Mouse (Mus musculus) midbrain, embryonic 12.5 days (tissue): ENCODE measurements around the gene Rprd1b. TPM values are rescaled to one million over a fixed set of nuclear protein-coding genes. Genes with fewer than 3 reads are reported as not detected.

Experiments used
- ATAC-seq: fragments of 200-750 bp; cut with Nextera tagmentation; 2 replicates; pipeline ENCODE4 v1.8.0; 2017; ENCODE audit warnings: low read depth, moderate TSS enrichment, moderate library complexity; ENCODE audit not compliant: low FRiP score
- H3K27ac ChIP-seq: fragments of 300-500 bp; sonication (generic); replicated peaks from 2 replicates; pipeline ENCODE4 v1.5.1; 2016; ENCODE audit warnings: mild to moderate bottlenecking
- H3K27me3 ChIP-seq: fragments of 300-500 bp; sonication (generic); 2 replicates; pipeline ENCODE4 v1.6.1; 2016; ENCODE audit warnings: mild to moderate bottlenecking
- H3K36me3 ChIP-seq: fragments of 300-500 bp; sonication (generic); 2 replicates; pipeline ENCODE4 v1.6.1; 2016
- H3K4me1 ChIP-seq: fragments of 300-500 bp; sonication (generic); 2 replicates; pipeline ENCODE4 v1.6.1; 2016
- H3K4me2 ChIP-seq: fragments of 300-500 bp; sonication (generic); replicated peaks from 2 replicates; pipeline ENCODE4 v1.6.1; 2016; ENCODE audit warnings: mild to moderate bottlenecking, moderate library complexity
- H3K4me3 ChIP-seq: fragments of 300-500 bp; sonication (generic); 2 replicates; pipeline ENCODE4 v1.5.1; 2016; ENCODE audit warnings: mild to moderate bottlenecking
- H3K9ac ChIP-seq: fragments of 300-500 bp; sonication (generic); replicated peaks from 2 replicates; pipeline ENCODE4 v1.6.1; 2016; ENCODE audit warnings: mild to moderate bottlenecking, moderate library complexity
- H3K9me3 ChIP-seq: fragments of 300-500 bp; sonication (generic); 2 replicates; pipeline ENCODE4 v1.6.1; 2016; ENCODE audit warnings: mild to moderate bottlenecking
- whole genome bisulfite sequencing: fragments of 180-500 bp; shearing (Covaris S2); methylation state at CpG from one replicate; pipeline ENCODE4 v1.1.7; 2016; 5-methylcytosine and 5-hydroxymethylcytosine counted together
- polyA plus RNA-seq: library from polyadenylated mRNA; unstranded; fragments of >200 nt; fragmentation: Nextera tagmentation; extraction: Ambion mirVana; gene quantifications from 2 replicates; pipeline ENCODE4 v1.2.1, GENCODE M21; 2016

Gene Rprd1b
- polyA plus RNA-seq, 1 experiment from 2014 or later = 57.9 TPM

- Histone ChIP-seq H3K4me2 (no peak overlapping the region), H3K27me3 (no peaks in the 10 kb centered on the region), H3K27ac (no peak overlapping the region), H3K36me3 (no peaks in the 10 kb centered on the region), H3K9ac (no peak overlapping the region), H3K4me1 (no peaks in the 10 kb centered on the region), H3K9me3 (no peaks in the 10 kb centered on the region), H3K4me3 (no peak overlapping the region)
- 74% methylated on average over 5 of the region's 5 CpGs for WGBS
- no peak for ATAC-seq
These were observed 86.6 kb downstream of the Rprd1b start for GRCm38 (mm10) chr2:158114931-158115330.

- ATAC-seq = no peak
- Histone ChIP-seq H3K27ac (no peak overlapping the region), H3K36me3 (no peaks in the 10 kb centered on the region), H3K4me2 (no peak overlapping the region), H3K4me1 (no peaks in the 10 kb centered on the region), H3K9ac (no peak overlapping the region), H3K27me3 (no peaks in the 10 kb centered on the region), H3K9me3 (no peaks in the 10 kb centered on the region), H3K4me3 (no peak overlapping the region)
- whole genome bisulfite sequencing = 87% methylated on average over 3 of the region's 3 CpGs
These were observed 87.6 kb downstream of the Rprd1b start for GRCm38 (mm10) chr2:158115838-158116453.

GRCm38 (mm10) chr2:158116653-158117052 lies 88.4 kb downstream of the Rprd1b start:
- H3K36me3 ChIP-seq = no peaks in the 10 kb centered on the region
- no peak overlapping the region for H3K4me2 ChIP-seq
- no peak for ATAC-seq
- 67% methylated on average over 6 of the region's 6 CpGs for WGBS
- H3K4me1 ChIP-seq = 0 out of 2 replicates have a peak, but pooled peaks cover 3% of the 10 kb centered on the region
- H3K4me3 ChIP-seq = no peak overlapping the region
- no peaks in the 10 kb centered on the region for H3K9me3 ChIP-seq
- H3K27me3 ChIP-seq = no peaks in the 10 kb centered on the region
- H3K27ac ChIP-seq = no peak overlapping the region
- H3K9ac ChIP-seq = no peak overlapping the region

- Histone ChIP-seq H3K27me3 (no peaks in the 10 kb centered on the region), H3K27ac (no peak overlapping the region), H3K36me3 (no peaks in the 10 kb centered on the region), H3K9ac (no peak overlapping the region), H3K4me1 (0 out of 2 replicates have a peak, but pooled peaks cover 5% of the 10 kb centered on the region), H3K9me3 (no peaks in the 10 kb centered on the region), H3K4me2 (no peak overlapping the region), H3K4me3 (no peak overlapping the region)
- 80% methylated on average over 4 of the region's 4 CpGs for whole genome bisulfite sequencing
- no peak for ATAC-seq
These were observed 90.8 kb downstream of the Rprd1b start for GRCm38 (mm10) chr2:158119145-158119544.

- no peak for ATAC-seq
- 86% methylated on average over 8 of the region's 8 CpGs for WGBS
These were observed 91.9 kb downstream of the Rprd1b start for GRCm38 (mm10) chr2:158120211-158120610.

GRCm38 (mm10) chr2:158120868-158121267 lies 92.6 kb downstream of the Rprd1b start:
- no peak overlapping the region for H3K27ac ChIP-seq
- 86% methylated on average over 3 of the region's 3 CpGs for WGBS
- H3K9ac ChIP-seq = no peak overlapping the region
- no peak overlapping the region for H3K4me3 ChIP-seq
- H3K4me1 ChIP-seq = 0 out of 2 replicates have a peak, but pooled peaks cover 5% of the 10 kb centered on the region
- no peaks in the 10 kb centered on the region for H3K27me3 ChIP-seq
- no peaks in the 10 kb centered on the region for H3K36me3 ChIP-seq
- no peaks in the 10 kb centered on the region for H3K9me3 ChIP-seq
- ATAC-seq = no peak
- no peak overlapping the region for H3K4me2 ChIP-seq

More at GRCm38 (mm10) chr2:158120211-158120610, 91.9 kb downstream of the Rprd1b start:
- no peak overlapping the region for H3K27ac ChIP-seq
- H3K4me1 ChIP-seq = 0 out of 2 replicates have a peak, but pooled peaks cover 5% of the 10 kb centered on the region
- no peak overlapping the region for H3K4me2 ChIP-seq
- no peak overlapping the region for H3K4me3 ChIP-seq
- H3K9ac ChIP-seq = no peak overlapping the region
- no peaks in the 10 kb centered on the region for H3K36me3 ChIP-seq
- H3K9me3 ChIP-seq = no peaks in the 10 kb centered on the region
- H3K27me3 ChIP-seq = no peaks in the 10 kb centered on the region

DNA sequence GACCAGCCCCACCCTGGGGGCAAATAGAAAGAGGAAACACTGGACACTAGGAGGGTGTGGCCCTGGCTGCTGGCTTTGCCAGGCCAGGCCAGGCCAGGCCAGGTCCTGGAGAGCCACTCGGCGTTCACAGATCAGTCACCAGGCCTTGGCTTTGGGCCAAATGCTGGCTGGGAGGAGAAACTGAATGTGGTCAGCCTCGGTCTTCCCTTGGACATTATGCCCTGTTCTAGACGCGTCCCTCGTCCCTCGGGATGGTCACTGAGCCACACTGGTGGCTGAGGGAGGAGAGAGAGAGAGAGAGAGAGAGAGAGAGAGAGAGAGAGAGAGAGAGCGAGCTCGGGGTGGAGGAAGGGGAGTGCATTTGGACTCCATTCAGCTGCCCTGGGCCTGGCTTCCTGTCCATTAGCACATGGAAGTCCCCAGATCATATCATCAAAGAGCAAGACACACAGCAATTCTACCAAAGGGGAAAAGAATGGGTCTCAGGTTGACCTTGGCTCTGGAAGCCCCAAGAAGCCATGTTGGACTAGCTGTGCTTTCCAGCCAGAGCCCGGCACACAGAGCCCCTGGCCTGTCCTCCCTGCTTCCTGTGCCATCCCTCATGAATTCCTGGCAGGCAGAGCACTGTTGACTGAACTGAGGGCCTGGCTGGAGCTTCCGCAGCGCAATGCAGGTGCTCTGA lies 93.5 kb downstream of the Rprd1b start:
- Histone ChIP-seq H3K36me3 (no peaks in the 10 kb centered on the region), H3K9me3 (no peaks in the 10 kb centered on the region), H3K4me1 (0 out of 2 replicates have a peak, but pooled peaks cover 5% of the 10 kb centered on the region), H3K4me3 (no peak overlapping the region), H3K9ac (no peak overlapping the region; the same call in 1 of the 2 replicates), H3K4me2 (no peak overlapping the region), H3K27ac (no peak overlapping the region), H3K27me3 (no peaks in the 10 kb centered on the region)
- no peak for ATAC-seq
- WGBS = 86% methylated on average over 10 of the region's 12 CpGs

GRCm38 (mm10) chr2:158122814-158123213 lies 94.5 kb downstream of the Rprd1b start:
- Histone ChIP-seq H3K4me2 (no peak overlapping the region), H3K4me3 (no peak overlapping the region), H3K4me1 (0 out of 2 replicates have a peak, but pooled peaks cover 5% of the 10 kb centered on the region), H3K9me3 (no peaks in the 10 kb centered on the region), H3K9ac (no peak overlapping the region), H3K27ac (no peak overlapping the region), H3K27me3 (no peaks in the 10 kb centered on the region), H3K36me3 (no peaks in the 10 kb centered on the region)
- WGBS = 82% methylated on average over 6 of the region's 6 CpGs
- no peak for ATAC-seq

GRCm38 (mm10) chr2:158127245-158127644 lies 98.9 kb downstream of the Rprd1b start:
- Histone ChIP-seq H3K4me3 (no peak overlapping the region), H3K36me3 (no peaks in the 10 kb centered on the region), H3K27ac (no peak overlapping the region), H3K4me1 (peaks cover 20% of the 10 kb centered on the region), H3K9me3 (no peaks in the 10 kb centered on the region), H3K27me3 (no peaks in the 10 kb centered on the region), H3K9ac (no peak overlapping the region), H3K4me2 (no peak overlapping the region)
- no peak for ATAC-seq
- WGBS = 96% methylated on average over 6 of the region's 6 CpGs

GRCm38 (mm10) chr2:158127872-158128271 lies 99.6 kb downstream of the Rprd1b start:
- ATAC-seq = no peak
- no peaks in the 10 kb centered on the region for H3K9me3 ChIP-seq
- H3K27ac ChIP-seq = no peak overlapping the region
- no peaks in the 10 kb centered on the region for H3K36me3 ChIP-seq
- H3K4me1 ChIP-seq = peaks cover 20% of the 10 kb centered on the region
- no peak overlapping the region for H3K4me2 ChIP-seq
- no peak overlapping the region for H3K4me3 ChIP-seq
- H3K9ac ChIP-seq = no peak overlapping the region
- 91% methylated on average over 7 of the region's 7 CpGs for WGBS
- no peaks in the 10 kb centered on the region for H3K27me3 ChIP-seq

DNA sequence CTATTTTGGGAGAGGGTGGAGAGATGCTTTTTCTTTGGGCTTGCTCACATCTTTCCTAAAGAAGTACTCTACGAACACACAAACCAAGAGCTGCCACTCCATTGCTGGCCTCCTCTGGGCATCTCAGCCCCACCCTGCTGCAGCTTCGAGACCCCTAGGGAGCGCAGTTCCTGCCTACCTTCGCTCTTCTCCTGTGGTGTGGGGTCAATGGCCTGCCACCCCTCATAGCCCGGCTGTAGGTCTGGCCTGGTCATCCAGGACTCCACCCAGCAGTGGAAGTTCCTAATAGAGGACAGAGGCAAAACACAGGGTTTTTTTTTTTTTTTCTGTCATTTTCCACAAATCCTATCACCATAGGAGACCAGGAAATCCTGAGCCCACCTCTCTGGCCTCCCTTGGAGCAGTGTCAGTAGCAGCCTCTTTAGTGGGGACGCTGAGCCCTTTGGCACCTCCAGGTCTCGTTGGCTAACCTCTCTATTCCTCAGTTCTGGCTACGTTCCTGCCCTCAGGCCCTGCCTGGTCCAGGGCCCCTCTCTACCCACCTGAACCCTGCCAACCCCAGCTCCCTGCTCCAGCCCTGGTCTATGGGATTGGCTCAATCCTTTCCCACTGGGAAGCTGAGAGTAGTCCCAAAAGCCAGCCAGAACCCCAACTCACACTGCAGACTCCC lies 100.3 kb downstream of the Rprd1b start:
- Histone ChIP-seq H3K4me1 (peaks cover 20% of the 10 kb centered on the region), H3K9me3 (no peaks in the 10 kb centered on the region), H3K27me3 (no peaks in the 10 kb centered on the region), H3K9ac (no peak overlapping the region), H3K27ac (no peak overlapping the region), H3K4me2 (no peak overlapping the region), H3K4me3 (no peak overlapping the region), H3K36me3 (no peaks in the 10 kb centered on the region)
- 87% methylated on average over 8 of the region's 8 CpGs for WGBS
- ATAC-seq = no peak
